Mouse (Mus musculus): ENCODE measurements around the gene Cpa5.

Cpa5 gene

DNA sequence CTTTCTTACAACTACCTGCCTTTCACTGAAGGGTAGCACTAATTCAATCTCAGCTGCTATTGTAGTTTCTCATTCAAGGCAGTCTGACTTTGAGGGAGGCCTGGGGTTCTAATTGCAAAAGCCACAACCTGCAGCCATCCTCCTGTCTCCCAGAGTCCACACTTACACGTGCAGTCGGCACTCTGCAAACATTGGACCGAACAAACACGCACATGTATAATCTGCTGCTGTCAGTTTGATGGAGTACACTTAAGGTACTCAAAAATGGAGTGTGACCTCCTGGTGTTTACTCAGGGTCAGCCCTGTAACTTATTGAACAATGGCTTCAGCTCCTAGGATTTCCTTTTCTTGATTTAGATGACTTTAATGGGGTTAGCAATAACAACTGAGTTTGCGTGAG lies 68.8 kb downstream of the Cpa5 start:
- CTCF ChIA-PET, result no interaction called here

DNA sequence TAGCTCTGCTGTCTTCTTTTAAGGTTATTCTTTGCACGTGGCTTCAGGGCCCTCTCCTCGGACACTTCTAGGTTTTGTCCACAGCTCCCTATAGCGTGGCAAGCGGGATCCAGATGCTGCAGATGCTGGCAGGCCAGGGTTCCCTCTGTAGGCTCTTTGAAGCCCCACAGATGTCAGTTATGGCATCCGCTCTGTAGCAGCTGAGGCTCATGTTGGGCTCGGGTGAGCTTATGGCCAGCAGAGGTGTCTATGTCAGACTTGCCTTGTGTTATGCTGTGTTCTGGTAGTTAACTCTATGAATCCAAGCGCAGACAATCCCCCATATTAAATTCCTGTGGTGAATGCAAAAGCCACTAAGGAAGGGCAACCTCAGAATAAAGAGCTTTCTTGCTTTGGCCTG lies 69.6 kb downstream of the Cpa5 start:
- CTCF ChIA-PET, result no interaction called here
